Mouse (Mus musculus): ENCODE measurements around the gene Rbfox3. TPM values are rescaled to one million over a fixed set of nuclear protein-coding genes. Genes with fewer than 3 reads are reported as not detected.

Rbfox3 gene
- polyA plus RNA-seq (2015; fragmentation: Nextera tagmentation; extraction: Ambion mirVana) = 0.20 and 0.29 TPM in 2 replicates

DNA sequence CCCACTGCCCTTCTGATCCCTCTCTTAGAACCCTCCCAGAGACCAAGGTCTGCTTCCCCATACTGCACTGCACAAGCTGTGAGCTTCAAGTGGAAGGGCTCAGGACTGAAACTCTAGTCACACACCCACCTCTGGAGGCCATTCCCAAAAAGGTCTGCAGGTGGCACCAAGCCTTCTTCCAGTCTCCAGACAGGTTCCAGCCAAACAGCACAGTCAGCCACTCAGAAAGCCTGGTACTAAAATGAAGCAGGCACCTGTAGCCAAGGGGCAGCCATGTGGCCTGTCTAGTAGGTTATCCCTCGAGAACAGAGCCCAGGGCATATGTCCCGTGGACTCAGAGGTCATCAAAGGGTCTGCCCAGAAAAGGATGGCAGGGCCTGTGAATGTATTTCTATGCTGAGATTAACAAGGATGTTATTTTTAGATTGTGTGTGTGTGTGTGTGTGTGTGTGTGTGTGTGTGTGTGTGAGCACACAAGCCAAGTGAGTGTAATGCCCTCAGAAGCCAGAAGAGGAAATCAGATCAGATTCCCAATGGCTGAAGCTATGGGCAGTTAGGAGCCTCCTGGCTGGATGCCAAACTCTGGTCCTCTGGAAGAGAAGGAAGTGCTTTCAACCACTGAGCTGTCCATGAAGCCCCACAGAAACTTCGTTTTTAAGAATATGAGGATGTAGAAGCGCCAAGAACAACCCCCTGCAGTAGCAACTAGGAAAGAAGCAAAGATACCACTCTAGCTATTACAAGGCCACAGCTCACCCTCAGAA, at the start of gene Rbfox3:
Rbfox3 (minus strand) TSS at position 291 of the 764 bp plus-strand sequence.
- H3K27me3 ChIP-seq = peaks cover 68% of the 10 kb centered on the region
- H3K4me2 ChIP-seq = no peak within 1 kb of the TSS
- no peak within 1 kb of the TSS for H3K27ac ChIP-seq
- WGBS = 41% methylated on average over 4 of the region's 4 CpGs
- no peaks in the 10 kb centered on the region for H3K36me3 ChIP-seq
- H3K9ac ChIP-seq = no peak within 1 kb of the TSS
- ATAC-seq (ENCODE audit: borderline replicate concordance, extremely low read depth, low FRiP score, low TSS enrichment) = no peak
- H3K9me3 ChIP-seq = no peaks in the 10 kb centered on the region
- H3K4me1 ChIP-seq = peaks cover 9% of the 10 kb centered on the region; the same call in 1 of the 2 replicates
- H3K4me3 ChIP-seq = no peak within 1 kb of the TSS

DNA sequence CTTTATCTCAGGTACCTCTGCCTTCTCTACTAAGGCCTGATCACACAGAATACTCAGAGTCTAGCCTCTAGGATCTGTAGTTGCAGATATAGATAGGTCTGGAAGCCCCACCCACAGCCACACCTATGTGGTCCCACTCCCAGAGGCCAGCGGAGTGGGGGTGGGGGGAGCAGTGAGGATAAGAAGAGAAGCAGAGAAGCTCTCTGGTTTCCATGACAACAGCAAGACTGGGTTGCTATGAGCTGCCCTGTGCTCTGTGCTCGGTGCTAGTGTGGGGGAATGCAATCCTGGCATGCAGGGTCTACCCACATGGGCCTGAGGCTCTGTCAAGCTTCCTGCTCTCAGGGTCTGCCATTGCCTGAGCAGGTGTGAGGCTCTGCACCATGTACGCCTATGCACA, 49.3 kb upstream of the Rbfox3 start:
- no peaks in the 10 kb centered on the region for H3K27me3 ChIP-seq
- H3K4me1 ChIP-seq = peaks cover 7% of the 10 kb centered on the region
- H3K36me3 ChIP-seq = no peaks in the 10 kb centered on the region
- no peak overlapping the region for H3K27ac ChIP-seq
- H3K9ac ChIP-seq = no peak overlapping the region
- no peak overlapping the region for H3K4me2 ChIP-seq
- no peak for ATAC-seq (ENCODE audit: borderline replicate concordance, extremely low read depth, low FRiP score, low TSS enrichment)
- H3K4me3 ChIP-seq = no peak overlapping the region
- whole genome bisulfite sequencing = 52% methylated on average over 3 of the region's 3 CpGs
- no peaks in the 10 kb centered on the region for H3K9me3 ChIP-seq

DNA sequence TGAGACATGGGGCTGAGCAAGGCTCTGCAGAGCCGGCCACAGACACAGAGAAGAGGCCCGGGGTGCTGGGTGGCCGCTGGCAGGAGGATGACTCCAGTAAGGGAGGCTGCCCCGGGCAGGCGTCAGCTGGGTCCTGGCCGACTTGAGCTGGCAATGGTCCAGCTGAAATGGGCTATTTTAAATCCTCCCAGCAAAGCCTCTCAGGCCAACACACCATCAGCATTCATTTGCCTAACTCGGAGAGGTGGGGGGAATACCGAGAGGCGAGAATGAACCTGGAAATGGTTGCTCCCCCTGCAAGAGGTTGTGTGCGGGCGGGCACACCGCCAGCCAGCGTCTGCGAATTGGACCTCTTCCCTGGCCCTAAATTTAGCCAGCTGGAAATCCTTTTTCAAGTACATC, 45.7 kb upstream of the Rbfox3 start:
- H3K4me2 ChIP-seq = no peak overlapping the region
- H3K4me3 ChIP-seq = no peak overlapping the region
- WGBS = 26% methylated on average over 14 of the region's 14 CpGs
- no peaks in the 10 kb centered on the region for H3K9me3 ChIP-seq
- H3K4me1 ChIP-seq = peaks cover 7% of the 10 kb centered on the region
- H3K36me3 ChIP-seq = no peaks in the 10 kb centered on the region
- no peak overlapping the region for H3K9ac ChIP-seq
- 0 out of 2 replicates have a peak, but pooled peaks have one; percentile 7 for ATAC-seq (ENCODE audit: borderline replicate concordance, extremely low read depth, low FRiP score, low TSS enrichment)
- no peaks in the 10 kb centered on the region for H3K27me3 ChIP-seq
- no peak overlapping the region for H3K27ac ChIP-seq

- Histone ChIP-seq H3K9me3 (no peaks in the 10 kb centered on the region), H3K27me3 (no peaks in the 10 kb centered on the region), H3K4me2 (no peak overlapping the region), H3K4me1 (peaks cover 7% of the 10 kb centered on the region), H3K9ac (no peak overlapping the region), H3K27ac (no peak overlapping the region), H3K36me3 (no peaks in the 10 kb centered on the region), H3K4me3 (no peak overlapping the region)
- ATAC-seq (ENCODE audit: borderline replicate concordance, extremely low read depth, low FRiP score, low TSS enrichment) = no peak
- WGBS = 50% methylated on average over 6 of the region's 6 CpGs
Measured at GRCm38 (mm10) chr11:118955016-118955415, 43.6 kb upstream of the Rbfox3 start.

- ATAC-seq (ENCODE audit: borderline replicate concordance, extremely low read depth, low FRiP score, low TSS enrichment) = no peak
- H3K4me1 ChIP-seq = no peaks in the 10 kb centered on the region
- H3K4me2 ChIP-seq = no peak overlapping the region
- H3K27ac ChIP-seq = no peak overlapping the region
- no peaks in the 10 kb centered on the region for H3K9me3 ChIP-seq
- H3K9ac ChIP-seq = no peak overlapping the region
- no peaks in the 10 kb centered on the region for H3K27me3 ChIP-seq
- 82% methylated on average over 8 of the region's 8 CpGs for WGBS
- H3K36me3 ChIP-seq = no peaks in the 10 kb centered on the region
- H3K4me3 ChIP-seq = no peak overlapping the region
Measured at GRCm38 (mm10) chr11:118945868-118946267, 34.5 kb upstream of the Rbfox3 start.

DNA sequence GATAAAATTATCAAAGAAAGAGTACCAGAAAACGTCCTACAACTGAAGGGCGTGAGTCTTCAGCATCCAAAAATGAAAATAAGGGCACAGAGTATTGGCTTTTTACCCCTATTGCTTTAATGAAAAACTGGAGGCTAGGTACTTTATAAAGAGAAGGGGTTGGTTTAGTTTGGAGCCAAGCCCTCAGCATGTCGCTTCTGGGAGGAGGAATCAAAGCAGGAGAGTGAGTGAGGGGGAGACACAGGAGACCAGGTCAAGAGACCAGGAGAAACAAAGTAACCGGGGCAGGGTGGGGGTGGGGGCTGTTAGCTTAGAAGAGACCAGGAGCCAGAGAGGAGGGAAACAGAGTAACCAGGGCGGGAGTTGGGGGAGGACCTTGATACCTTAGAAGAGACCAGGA, 29.9 kb upstream of the Rbfox3 start:
- no peaks in the 10 kb centered on the region for H3K4me1 ChIP-seq
- H3K27ac ChIP-seq = no peak overlapping the region
- no peaks in the 10 kb centered on the region for H3K9me3 ChIP-seq
- H3K4me2 ChIP-seq = no peak overlapping the region
- ATAC-seq (ENCODE audit: borderline replicate concordance, extremely low read depth, low FRiP score, low TSS enrichment) = no peak
- no peak overlapping the region for H3K9ac ChIP-seq
- WGBS = 32% methylated on average over 5 of the region's 5 CpGs
- H3K4me3 ChIP-seq = no peak overlapping the region
- no peaks in the 10 kb centered on the region for H3K27me3 ChIP-seq
- no peaks in the 10 kb centered on the region for H3K36me3 ChIP-seq

- Histone ChIP-seq H3K4me2 (no peak overlapping the region), H3K27ac (no peak overlapping the region), H3K9me3 (no peaks in the 10 kb centered on the region), H3K36me3 (no peaks in the 10 kb centered on the region), H3K4me3 (no peak overlapping the region), H3K9ac (no peak overlapping the region), H3K4me1 (no peaks in the 10 kb centered on the region), H3K27me3 (no peaks in the 10 kb centered on the region)
- no peak for ATAC-seq (ENCODE audit: borderline replicate concordance, extremely low read depth, low FRiP score, low TSS enrichment)
- 57% methylated on average over 11 of the region's 11 CpGs for WGBS
Measured at GRCm38 (mm10) chr11:118940539-118940938, 29.1 kb upstream of the Rbfox3 start.

- H3K27me3 ChIP-seq = no peaks in the 10 kb centered on the region
- no peaks in the 10 kb centered on the region for H3K4me1 ChIP-seq
- ATAC-seq (ENCODE audit: borderline replicate concordance, extremely low read depth, low FRiP score, low TSS enrichment) = no peak
- no peaks in the 10 kb centered on the region for H3K9me3 ChIP-seq
- no peak overlapping the region for H3K4me3 ChIP-seq
- H3K36me3 ChIP-seq = no peaks in the 10 kb centered on the region
- H3K9ac ChIP-seq = no peak overlapping the region
- no peak overlapping the region for H3K4me2 ChIP-seq
- 78% methylated on average over 4 of the region's 4 CpGs for WGBS
- no peak overlapping the region for H3K27ac ChIP-seq
Measured at GRCm38 (mm10) chr11:118939731-118940130, 28.3 kb upstream of the Rbfox3 start.

- H3K4me1 ChIP-seq = no peaks in the 10 kb centered on the region
- no peaks in the 10 kb centered on the region for H3K36me3 ChIP-seq
- H3K27ac ChIP-seq = no peak overlapping the region
- H3K9me3 ChIP-seq = no peaks in the 10 kb centered on the region
- H3K9ac ChIP-seq = no peak overlapping the region
- WGBS = 8% methylated on average over 1 of the region's 1 CpGs
- no peak for ATAC-seq (ENCODE audit: borderline replicate concordance, extremely low read depth, low FRiP score, low TSS enrichment)
- H3K27me3 ChIP-seq = no peaks in the 10 kb centered on the region
- no peak overlapping the region for H3K4me2 ChIP-seq
- H3K4me3 ChIP-seq = no peak overlapping the region
Measured at GRCm38 (mm10) chr11:118934925-118935324, 23.5 kb upstream of the Rbfox3 start.

GRCm38 (mm10) chr11:118927081-118927480, 15.7 kb upstream of the Rbfox3 start:
- H3K36me3 ChIP-seq = no peaks in the 10 kb centered on the region
- no peaks in the 10 kb centered on the region for H3K9me3 ChIP-seq
- no peak overlapping the region for H3K4me3 ChIP-seq
- WGBS = 6% methylated on average over 5 of the region's 5 CpGs
- H3K4me2 ChIP-seq = no peak overlapping the region
- no peak overlapping the region for H3K9ac ChIP-seq
- no peak for ATAC-seq (ENCODE audit: borderline replicate concordance, extremely low read depth, low FRiP score, low TSS enrichment)
- no peaks in the 10 kb centered on the region; the same call in 1 of the 2 replicates for H3K27me3 ChIP-seq
- H3K4me1 ChIP-seq = no peaks in the 10 kb centered on the region
- H3K27ac ChIP-seq = no peak overlapping the region

DNA sequence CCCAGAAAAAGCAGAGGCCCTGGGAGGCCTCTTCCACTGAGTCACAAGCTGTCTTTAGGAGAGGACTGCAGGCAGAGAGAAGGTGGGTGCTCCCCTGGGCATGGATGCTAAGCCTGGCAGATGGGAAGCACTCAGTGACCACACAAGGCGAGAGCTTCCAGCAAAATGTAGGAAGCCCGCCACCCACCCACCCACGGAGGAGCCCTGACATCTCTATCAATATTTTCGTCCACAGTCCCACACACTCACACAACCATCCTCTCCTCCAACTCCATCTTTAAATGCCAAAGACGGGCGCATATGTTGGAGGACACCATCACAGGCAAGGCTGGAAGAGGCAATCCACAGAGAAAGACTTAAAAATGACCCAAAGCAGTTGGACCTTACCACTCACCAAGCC, 10.5 kb upstream of the Rbfox3 start:
- Histone ChIP-seq H3K36me3 (no peaks in the 10 kb centered on the region), H3K4me3 (no peak overlapping the region), H3K9me3 (no peaks in the 10 kb centered on the region), H3K27ac (no peak overlapping the region), H3K27me3 (no peaks in the 10 kb centered on the region; the same call in 1 of the 2 replicates), H3K4me1 (no peaks in the 10 kb centered on the region), H3K9ac (no peak overlapping the region), H3K4me2 (no peak overlapping the region)
- ATAC-seq (ENCODE audit: borderline replicate concordance, extremely low read depth, low FRiP score, low TSS enrichment) = no peak
- WGBS = 71% methylated on average over 6 of the region's 6 CpGs

GRCm38 (mm10) chr11:118916423-118917030, 5.1 kb upstream of the Rbfox3 start:
- 24% methylated on average over 15 of the region's 15 CpGs for WGBS
- H3K9ac ChIP-seq = no peak overlapping the region
- no peak overlapping the region for H3K27ac ChIP-seq
- ATAC-seq (ENCODE audit: borderline replicate concordance, extremely low read depth, low FRiP score, low TSS enrichment) = no peak
- no peaks in the 10 kb centered on the region for H3K36me3 ChIP-seq
- H3K27me3 ChIP-seq = peaks cover 17% of the 10 kb centered on the region; the same call in 1 of the 2 replicates
- no peak overlapping the region for H3K4me2 ChIP-seq
- H3K4me3 ChIP-seq = no peak overlapping the region
- H3K4me1 ChIP-seq = no peaks in the 10 kb centered on the region
- no peaks in the 10 kb centered on the region for H3K9me3 ChIP-seq
